Mouse (Mus musculus): ENCODE measurements around the gene Zfp639. TPM values are rescaled to one million over a fixed set of nuclear protein-coding genes. Genes with fewer than 3 reads are reported as not detected.

Zfp639 gene
- total and polyA plus RNA-seq, 2 experiments from 2014 or later = 36.3 to 51.3 TPM

DNA sequence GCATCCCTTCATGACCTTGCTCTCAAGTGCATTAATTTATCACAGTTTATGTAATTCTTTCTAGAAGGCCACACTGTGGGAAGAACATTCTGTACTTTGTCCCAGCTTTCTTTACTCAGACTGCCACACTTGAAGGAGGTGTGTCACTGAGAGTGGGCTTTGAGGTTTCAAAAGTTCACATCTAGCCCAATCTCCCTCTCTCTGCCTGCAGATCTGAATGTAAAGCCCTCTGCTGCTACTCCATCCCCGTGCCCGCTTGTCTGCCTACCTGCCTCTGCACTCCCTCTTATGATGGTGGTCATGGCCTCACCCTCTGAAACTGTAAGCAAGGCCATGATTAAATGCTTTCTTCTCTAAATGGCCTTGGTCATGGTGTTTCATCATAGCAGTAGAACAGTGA, 9.7 kb upstream of the Zfp639 start:
- 0 out of 2 replicates have a peak, but pooled peaks cover 4% of the 10 kb centered on the region for H3K4me1 ChIP-seq (ENCODE audit: insufficient read depth, low read length)
- DNase-seq (ENCODE audit: low spot score) (no peak), ATAC-seq (no peak)
- no peaks in the 10 kb centered on the region for H3K27me3 ChIP-seq (ENCODE audit: insufficient read depth, low read length)
- whole genome bisulfite sequencing = 95% methylated on average over 2 of the region's 2 CpGs
- no peak overlapping the region for H3K27ac ChIP-seq
- no peak overlapping the region for H3K4me2 ChIP-seq (ENCODE audit: low read depth, low read length)
- H3K9ac ChIP-seq (replicated peaks; ENCODE audit: low read length) = no peak overlapping the region
- H3K4me3 ChIP-seq (ENCODE audit: low read length) = no peak overlapping the region
- TF ChIP-seq CTCF (IDR thresholded peaks at IDR 0.05; ENCODE audit: low read depth) = no peak
- no peaks in the 10 kb centered on the region for H3K36me3 ChIP-seq (ENCODE audit: insufficient read depth, low read length)
- H3K9me3 ChIP-seq (ENCODE audit: low read length) = no peaks in the 10 kb centered on the region

DNA sequence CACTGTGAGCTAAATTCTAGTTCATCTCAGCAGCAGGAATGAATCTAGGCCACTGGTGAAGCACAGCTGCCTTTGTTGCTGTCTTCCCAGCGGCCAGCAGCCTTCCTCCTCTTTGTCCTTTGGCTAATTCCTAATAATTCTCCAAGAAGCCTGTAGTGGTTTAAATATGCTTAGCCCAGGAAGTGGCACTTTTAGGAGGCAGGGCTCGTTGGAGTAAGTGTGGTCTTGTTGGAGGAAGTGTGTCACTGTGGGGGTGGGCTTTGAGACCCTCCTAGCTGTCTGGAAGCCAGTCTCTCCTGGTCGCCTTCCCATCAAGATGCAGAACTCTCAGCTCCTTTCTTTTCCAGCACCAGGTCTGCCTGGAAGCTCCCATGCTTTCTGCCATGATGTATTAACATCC, 4.2 kb upstream of the Zfp639 start:
- no peak overlapping the region for H3K27ac ChIP-seq
- H3K9ac ChIP-seq (replicated peaks; ENCODE audit: low read length) = no peak overlapping the region
- TF ChIP-seq CTCF (IDR thresholded peaks at IDR 0.05; ENCODE audit: low read depth) = no peak
- WGBS = 64% methylated on average over 3 of the region's 3 CpGs
- no peaks in the 10 kb centered on the region for H3K36me3 ChIP-seq (ENCODE audit: insufficient read depth, low read length)
- DNase-seq (ENCODE audit: low spot score) = no peak
- no peaks in the 10 kb centered on the region for H3K4me1 ChIP-seq (ENCODE audit: insufficient read depth, low read length)
- no peaks in the 10 kb centered on the region for H3K27me3 ChIP-seq (ENCODE audit: insufficient read depth, low read length)
- H3K4me2 ChIP-seq (ENCODE audit: low read depth, low read length) = no peak overlapping the region
- no peaks in the 10 kb centered on the region for H3K9me3 ChIP-seq (ENCODE audit: low read length)
- H3K4me3 ChIP-seq (ENCODE audit: low read length) = no peak overlapping the region
- no peak for ATAC-seq

DNA sequence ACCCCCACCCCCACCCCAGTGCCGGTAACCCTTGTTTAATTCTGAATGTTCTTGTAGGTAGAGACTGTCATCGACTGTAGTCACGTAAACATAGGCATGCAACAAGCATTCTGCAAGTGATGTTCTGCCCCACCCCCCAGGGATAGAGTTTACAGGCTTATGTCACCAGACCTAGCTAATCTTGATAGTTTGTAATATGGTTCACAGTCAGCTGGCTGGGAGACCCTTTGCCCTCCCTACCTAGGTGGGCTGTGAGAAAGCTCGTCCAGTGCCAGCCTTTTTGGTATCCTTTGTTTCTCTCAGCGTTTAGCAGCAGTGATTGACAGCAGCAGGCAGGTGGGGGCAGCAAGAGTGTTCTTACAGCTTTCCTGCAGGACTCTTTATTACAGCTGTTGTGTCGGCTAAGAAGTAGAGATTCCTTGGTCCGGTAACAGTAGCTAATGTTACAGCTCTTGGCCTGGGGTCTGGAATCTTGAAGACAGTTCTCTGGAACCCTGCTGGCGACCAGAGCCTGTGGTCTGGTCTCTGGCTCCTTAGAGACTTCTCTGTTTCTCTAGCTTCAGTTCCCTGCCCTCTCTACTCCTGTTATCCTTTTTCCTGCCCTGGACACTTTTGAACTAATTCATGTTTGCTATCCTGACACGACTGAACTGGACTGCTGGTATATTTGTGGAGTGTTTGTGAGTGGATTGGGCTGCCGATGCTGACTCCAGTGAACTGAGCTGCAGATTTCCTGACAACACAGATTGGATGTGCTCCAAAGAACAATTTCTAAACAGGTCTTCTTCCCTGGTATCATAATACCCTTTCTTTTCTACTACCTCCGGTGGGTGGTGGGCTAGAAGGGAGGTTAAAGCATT, 3.5 kb upstream of the Zfp639 start:
- H3K4me3 ChIP-seq (ENCODE audit: low read length) = no peak overlapping the region
- TF ChIP-seq CTCF (IDR thresholded peaks at IDR 0.05; ENCODE audit: low read depth) = no peak
- H3K9ac ChIP-seq (replicated peaks; ENCODE audit: low read length) = no peak overlapping the region
- DNase-seq (ENCODE audit: low spot score) = no peak
- no peak overlapping the region for H3K27ac ChIP-seq
- no peaks in the 10 kb centered on the region for H3K36me3 ChIP-seq (ENCODE audit: insufficient read depth, low read length)
- H3K9me3 ChIP-seq (ENCODE audit: low read length) = no peaks in the 10 kb centered on the region
- WGBS = 49% methylated on average over 11 of the region's 11 CpGs
- no peak overlapping the region for H3K4me2 ChIP-seq (ENCODE audit: low read depth, low read length)
- ATAC-seq = no peak
- 0 out of 2 replicates have a peak, but pooled peaks cover 2% of the 10 kb centered on the region for H3K4me1 ChIP-seq (ENCODE audit: insufficient read depth, low read length)
- no peaks in the 10 kb centered on the region for H3K27me3 ChIP-seq (ENCODE audit: insufficient read depth, low read length)

DNA sequence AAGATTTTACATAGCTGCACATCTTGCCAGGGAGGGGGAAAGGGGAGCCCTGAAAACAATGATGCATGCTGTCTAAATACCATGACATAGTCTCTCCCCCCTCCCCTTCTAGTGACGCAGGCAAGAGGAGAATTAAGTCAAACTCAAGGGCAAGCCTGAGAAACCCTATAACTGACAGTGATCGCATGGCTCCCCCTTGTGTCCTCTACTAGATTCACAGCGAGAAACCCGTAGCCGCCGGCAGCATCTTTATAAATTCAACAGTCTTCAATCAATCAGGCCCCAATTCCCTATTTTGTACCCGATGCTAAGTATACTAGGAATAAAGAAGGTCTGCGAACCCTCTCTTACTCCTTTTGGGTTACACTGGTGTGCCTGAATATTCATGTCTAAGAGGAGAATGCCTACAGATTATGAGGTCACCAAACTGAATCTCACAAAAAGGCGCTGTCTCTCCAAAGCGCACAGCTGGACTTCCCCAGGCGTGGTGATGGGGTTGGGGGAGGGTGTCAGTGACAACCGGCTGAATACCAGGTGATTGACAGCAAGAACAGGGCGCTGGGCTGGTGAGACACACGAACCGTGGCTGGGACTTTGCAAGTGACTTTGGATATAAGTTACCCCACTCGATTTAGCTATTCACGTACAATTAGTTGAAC, 1.3 kb upstream of the Zfp639 start:
- no peak overlapping the region for H3K9ac ChIP-seq (replicated peaks; ENCODE audit: low read length)
- 0 out of 2 replicates have a peak, but pooled peaks cover 4% of the 10 kb centered on the region for H3K4me1 ChIP-seq (ENCODE audit: insufficient read depth, low read length)
- ATAC-seq (peak; percentile 58), DNase-seq (ENCODE audit: low spot score) (peak; percentile 92)
- H3K9me3 ChIP-seq (ENCODE audit: low read length) = no peaks in the 10 kb centered on the region
- TF ChIP-seq CTCF (IDR thresholded peaks at IDR 0.05; ENCODE audit: low read depth) = peak; percentile 82
- H3K27ac ChIP-seq = no peak overlapping the region
- no peaks in the 10 kb centered on the region for H3K27me3 ChIP-seq (ENCODE audit: insufficient read depth, low read length)
- H3K4me3 ChIP-seq (ENCODE audit: low read length) = 0 out of 2 replicates have a peak overlapping the region, but pooled peaks have one; percentile 5
- H3K4me2 ChIP-seq (ENCODE audit: low read depth, low read length) = peak overlapping the region; percentile 74
- H3K36me3 ChIP-seq (ENCODE audit: insufficient read depth, low read length) = no peaks in the 10 kb centered on the region
- 2% methylated on average over 17 of the region's 17 CpGs for WGBS

DNA sequence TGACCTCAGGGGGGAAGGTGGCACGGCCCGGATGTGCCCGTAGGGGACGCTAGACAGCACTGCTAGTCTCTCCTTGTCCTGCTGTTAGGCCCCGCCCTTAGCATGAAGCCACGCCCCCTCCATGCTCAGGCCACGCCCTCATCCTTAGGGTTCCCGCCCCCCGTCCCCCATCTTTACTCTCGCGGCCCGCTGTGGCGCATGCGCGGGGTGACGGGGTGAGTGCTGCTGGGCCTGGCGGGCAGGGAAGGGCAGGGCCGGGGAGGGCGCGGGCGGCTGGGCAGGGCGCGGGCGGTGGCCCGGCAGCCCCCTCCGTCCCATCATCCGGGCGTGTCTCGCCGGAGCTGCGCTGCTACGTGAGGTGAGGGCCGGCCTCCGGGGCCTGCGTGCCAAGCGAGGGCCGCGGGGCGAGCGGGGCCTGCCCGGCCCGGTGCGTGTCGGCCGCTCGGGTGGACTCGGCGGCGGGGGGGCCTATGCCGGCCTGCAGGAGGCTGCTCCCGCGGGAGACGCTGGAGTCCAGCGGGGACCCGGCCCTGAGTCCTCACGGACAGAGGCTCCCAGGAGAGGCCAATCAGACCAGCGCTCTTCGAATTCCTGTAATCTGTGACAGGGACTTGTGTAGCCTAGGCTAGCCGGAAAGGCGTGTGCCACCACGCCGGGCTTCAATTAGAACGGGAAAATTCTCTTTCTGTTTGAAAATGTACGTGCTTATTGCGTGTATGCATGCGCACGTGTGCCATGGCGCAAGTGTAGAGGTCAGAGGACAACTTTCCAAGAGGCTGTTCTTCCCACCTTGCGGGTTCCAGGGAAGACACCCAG, 524 bp downstream of the Zfp639 start:
- H3K4me1 ChIP-seq (ENCODE audit: insufficient read depth, low read length) = 0 out of 2 replicates have a peak, but pooled peaks cover 4% of the 10 kb centered on the region
- whole genome bisulfite sequencing = 3% methylated on average over 60 of the region's 69 CpGs
- peaks cover 3% of the 10 kb centered on the region; the same call in 1 of the 2 replicates for H3K36me3 ChIP-seq (ENCODE audit: insufficient read depth, low read length)
- peak overlapping the region; percentile 86 for H3K27ac ChIP-seq
- H3K4me3 ChIP-seq (ENCODE audit: low read length) = peak overlapping the region; percentile 57
- peak overlapping the region; percentile 74 for H3K4me2 ChIP-seq (ENCODE audit: low read depth, low read length)
- H3K9ac ChIP-seq (replicated peaks; ENCODE audit: low read length) = peak overlapping the region; percentile 77
- H3K9me3 ChIP-seq (ENCODE audit: low read length) = no peaks in the 10 kb centered on the region
- DNase-seq (ENCODE audit: low spot score) = peak; percentile 96
- peak; percentile 94 for ATAC-seq
- peak; percentile 83 for TF ChIP-seq CTCF (IDR thresholded peaks at IDR 0.05; ENCODE audit: low read depth)
- H3K27me3 ChIP-seq (ENCODE audit: insufficient read depth, low read length) = no peaks in the 10 kb centered on the region

DNA sequence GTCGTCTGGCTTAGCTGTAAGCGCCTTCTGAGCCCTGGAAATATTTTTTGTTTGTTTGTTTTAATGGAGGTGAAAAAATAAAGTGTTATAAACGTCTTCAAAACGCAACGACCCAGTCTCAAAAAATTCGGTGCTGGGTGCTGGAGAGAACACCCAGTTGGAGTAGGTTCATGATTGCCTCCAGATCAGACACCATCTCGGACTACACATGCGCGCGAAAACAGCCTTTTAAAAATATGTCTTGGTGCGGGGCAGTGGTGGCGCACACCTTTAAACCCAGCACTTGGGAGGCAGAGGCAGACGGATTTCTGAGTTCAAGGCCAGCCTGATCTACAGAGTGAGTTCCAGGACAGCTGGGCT, 1.1 kb downstream of the Zfp639 start:
- WGBS = 5% methylated on average over 13 of the region's 13 CpGs
- H3K27ac ChIP-seq = peak overlapping the region; percentile 86

More for the DNA sequence above, 1.1 kb downstream of the Zfp639 start:
- Histone ChIP-seq H3K27me3 (ENCODE audit: insufficient read depth, low read length) (no peaks in the 10 kb centered on the region), H3K4me3 (ENCODE audit: low read length) (peak overlapping the region; percentile 57), H3K4me1 (ENCODE audit: insufficient read depth, low read length) (0 out of 2 replicates have a peak, but pooled peaks cover 4% of the 10 kb centered on the region), H3K4me2 (ENCODE audit: low read depth, low read length) (peak overlapping the region; percentile 74), H3K36me3 (ENCODE audit: insufficient read depth, low read length) (peaks cover 3% of the 10 kb centered on the region; the same call in 1 of the 2 replicates), H3K9ac (replicated peaks; ENCODE audit: low read length) (peak overlapping the region; percentile 77), H3K9me3 (ENCODE audit: low read length) (no peaks in the 10 kb centered on the region)
- ATAC-seq = no peak
- no peak for TF ChIP-seq CTCF (IDR thresholded peaks at IDR 0.05; ENCODE audit: low read depth)
- DNase-seq (ENCODE audit: low spot score) = peak; percentile 6

Data from hindbrain, postnatal 0 days (tissue).